Mouse (Mus musculus): ENCODE results near the gene Trpm3.

DNA sequence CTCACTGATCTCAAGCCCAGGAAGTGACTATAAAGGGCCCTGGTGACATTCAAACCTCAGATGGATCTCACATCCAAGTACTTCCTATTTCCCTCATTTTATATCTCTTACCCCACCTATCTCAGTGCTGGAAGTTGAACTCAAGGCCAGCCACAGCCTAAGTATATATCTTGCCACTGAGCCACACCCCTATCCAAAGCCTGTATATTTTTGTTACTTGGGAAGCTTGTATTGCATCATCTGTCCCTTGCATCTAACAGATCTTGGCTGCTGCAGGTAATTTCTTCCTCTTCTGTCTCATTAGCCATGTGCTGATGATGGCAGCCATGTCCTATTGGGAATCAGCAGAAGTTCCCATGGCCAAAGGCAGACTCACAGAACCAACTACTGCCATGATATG is 904.9 kb downstream of the Trpm3 start:
- no peak for TF ChIP-seq POLR2A (IDR thresholded peaks at IDR 0.05; ENCODE audit: borderline replicate concordance, insufficient read depth, low read length)
- no peak for TF ChIP-seq CTCF (IDR thresholded peaks at IDR 0.05; ENCODE audit: borderline replicate concordance, insufficient read depth, low read depth, low read length)

Measured in cerebellum, adult 2 months (tissue).